Mouse (Mus musculus): ENCODE data around the gene Fgd2.
A peak's percentile ranks its signal among the peaks of the same experiment; 100 is the strongest.

The Fgd2 gene

DNA sequence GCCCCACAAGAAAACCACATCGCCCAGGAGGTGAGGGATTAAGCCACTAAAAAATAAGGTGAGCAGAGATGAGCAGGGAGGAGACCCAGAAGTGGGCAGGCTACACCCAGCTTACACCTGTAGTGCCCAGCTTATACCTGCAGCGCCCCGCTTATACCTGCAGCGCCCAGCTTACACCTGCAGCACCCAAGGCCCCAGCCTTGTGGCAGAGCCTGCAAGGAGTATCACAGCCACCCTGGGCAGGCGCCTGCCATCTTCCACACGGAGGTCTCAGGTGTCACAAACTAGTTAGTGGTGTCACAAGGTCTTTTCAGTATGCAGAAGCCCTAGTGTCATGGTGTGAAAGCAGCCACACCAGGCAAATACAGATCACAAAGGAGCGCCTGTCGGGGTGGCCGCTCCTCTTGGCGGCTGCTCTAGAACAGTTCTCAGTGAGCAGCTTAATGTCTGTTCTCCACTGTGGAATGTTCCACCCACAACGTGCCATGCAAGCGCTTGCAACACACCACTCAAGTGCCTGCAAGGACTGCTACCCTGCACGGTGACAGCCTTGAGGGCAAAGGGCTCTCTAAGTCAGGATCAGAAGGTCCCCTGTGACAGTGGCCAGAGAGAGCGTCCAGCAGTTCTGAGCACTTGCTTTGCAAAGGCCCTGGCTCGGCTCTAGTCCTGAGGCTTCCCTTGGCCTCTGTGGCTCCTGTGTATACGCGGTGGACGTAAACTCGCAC, 24.3 kb upstream of the Fgd2 start:
- no peak for DNase-seq (ENCODE audit: low read depth, low spot score)

DNA sequence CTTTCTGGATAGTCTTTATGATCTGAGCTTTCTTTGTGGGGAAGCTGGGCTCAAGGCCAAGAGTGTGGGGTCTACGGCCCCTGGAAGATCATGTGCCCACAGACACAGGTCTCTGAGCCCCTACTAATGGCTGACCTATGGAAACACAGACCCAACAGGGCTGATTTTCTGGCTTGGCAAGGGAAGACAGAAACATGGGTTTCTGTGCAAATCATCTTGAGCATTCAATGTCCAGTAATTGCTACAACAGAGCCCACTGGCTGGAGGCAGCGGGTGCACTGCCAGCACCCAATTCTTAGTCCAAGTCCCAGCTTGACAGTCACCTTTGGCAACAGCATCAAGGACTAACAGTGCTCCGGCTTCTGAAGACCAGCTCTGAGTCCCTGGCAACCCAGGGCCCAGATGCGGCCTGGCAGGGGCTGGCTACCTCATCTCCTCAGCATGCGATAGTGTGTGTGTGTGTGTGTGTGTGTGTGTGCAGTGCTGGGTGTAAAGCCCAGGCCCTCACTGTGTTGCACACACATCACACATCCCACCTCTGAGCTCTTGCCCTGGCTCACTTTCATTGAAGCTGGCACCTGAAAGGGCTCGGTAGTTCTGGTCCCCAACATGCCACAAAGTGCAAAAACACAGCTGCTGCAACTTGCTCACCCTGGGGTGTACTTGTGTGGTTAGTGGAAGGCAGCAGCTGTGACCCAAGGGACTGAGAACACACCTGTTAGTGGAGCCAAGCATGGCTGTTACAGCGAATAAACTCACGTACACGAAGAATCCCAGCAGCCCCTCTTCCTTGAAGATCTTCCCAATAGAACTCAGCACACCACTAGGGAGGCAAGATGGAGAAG, 22.5 kb upstream of the Fgd2 start:
- no peak for DNase-seq (ENCODE audit: low read depth, low spot score)

DNA sequence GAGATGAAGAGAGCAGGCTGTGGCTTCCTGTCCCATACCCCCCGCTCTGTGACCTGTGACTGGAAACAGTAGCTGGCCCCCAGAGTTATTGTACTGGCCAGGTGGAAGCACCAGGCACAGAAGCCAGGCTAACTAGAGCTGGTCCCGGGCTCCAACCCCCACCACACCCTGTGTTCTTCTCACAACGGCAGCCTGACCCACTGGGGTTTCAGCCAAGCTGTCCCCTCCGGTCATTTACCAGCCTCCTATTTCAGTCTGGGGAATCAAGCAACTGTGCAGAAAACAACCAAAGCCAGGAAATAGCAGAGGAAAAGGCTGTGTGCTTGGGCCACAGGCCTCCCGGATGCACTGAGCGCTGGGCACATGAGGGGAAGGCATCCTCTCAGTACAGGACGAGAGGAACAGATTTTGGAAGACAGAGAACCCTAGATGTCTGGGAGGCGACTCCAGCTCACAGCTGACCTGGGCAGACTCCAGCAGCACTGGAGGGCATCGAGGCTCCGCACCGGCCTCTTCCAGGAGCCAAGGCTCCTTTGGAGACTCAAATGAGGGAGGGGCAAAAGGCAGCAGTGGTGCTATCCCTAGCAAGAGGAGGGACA, 21.4 kb upstream of the Fgd2 start:
- no peak for DNase-seq (ENCODE audit: low read depth, low spot score)

DNA sequence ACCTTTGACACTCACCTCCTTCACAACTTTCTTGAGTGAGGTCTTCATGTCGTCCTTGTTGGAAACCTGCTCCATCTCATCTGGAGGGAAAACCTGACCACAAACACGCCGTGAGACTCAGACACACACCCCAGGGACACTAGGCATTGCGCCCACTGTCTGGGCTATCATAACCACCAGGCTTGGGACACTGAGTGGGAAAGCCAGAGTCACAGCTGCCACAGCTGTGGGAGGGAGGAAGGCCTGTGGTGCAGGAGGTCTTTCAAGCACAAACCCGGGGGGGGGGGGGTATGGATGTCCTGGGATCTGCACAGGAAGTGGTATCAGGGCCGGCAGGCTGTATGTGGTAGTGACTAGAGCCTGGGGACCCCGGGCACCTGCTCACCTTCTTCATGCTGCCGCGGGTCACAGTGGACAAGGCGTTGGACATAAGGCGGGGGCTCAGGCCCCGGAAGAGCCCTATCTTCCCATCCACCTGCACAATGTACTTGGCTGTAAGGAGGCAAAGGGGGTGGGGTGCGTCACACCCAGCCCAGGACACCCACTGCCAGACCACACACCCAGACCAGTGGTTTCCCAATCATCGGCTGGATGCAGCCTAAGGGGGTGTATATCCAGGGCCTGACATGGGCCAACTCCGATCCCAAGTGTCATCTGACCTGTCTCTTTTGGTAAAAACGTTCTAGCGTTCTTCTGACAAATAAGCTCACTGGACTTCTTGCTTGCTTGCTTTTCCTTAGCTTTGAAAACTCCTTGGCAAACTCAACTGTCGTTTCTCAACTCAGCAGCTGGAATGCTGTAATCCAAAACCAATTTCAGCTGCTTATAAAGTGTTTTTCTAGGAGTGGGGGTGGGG, 20.1 kb upstream of the Fgd2 start:
- DNase-seq (ENCODE audit: low read depth, low spot score): no peak

DNA sequence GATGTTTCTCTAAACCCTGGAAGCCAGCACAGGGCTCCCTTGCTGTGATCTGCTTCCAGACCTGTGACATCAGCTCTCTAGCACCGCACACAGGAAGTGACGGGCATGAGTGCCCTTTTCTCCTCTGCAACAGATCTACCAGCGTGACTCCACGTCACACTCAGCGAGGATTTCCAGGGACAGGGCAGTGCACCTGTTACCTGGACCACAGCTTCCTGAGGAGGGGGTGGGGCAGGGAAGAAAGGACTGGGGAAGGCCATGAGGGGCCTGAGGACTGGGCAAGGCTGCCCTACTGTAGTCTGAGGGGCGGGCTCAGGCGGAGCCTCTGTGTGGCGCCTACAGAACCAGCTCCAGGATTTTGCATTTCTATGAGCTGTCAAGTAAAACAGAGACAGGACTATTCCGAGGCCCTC, 19.1 kb upstream of the Fgd2 start:
- DNase-seq (ENCODE audit: low read depth, low spot score): peak; percentile 66

DNA sequence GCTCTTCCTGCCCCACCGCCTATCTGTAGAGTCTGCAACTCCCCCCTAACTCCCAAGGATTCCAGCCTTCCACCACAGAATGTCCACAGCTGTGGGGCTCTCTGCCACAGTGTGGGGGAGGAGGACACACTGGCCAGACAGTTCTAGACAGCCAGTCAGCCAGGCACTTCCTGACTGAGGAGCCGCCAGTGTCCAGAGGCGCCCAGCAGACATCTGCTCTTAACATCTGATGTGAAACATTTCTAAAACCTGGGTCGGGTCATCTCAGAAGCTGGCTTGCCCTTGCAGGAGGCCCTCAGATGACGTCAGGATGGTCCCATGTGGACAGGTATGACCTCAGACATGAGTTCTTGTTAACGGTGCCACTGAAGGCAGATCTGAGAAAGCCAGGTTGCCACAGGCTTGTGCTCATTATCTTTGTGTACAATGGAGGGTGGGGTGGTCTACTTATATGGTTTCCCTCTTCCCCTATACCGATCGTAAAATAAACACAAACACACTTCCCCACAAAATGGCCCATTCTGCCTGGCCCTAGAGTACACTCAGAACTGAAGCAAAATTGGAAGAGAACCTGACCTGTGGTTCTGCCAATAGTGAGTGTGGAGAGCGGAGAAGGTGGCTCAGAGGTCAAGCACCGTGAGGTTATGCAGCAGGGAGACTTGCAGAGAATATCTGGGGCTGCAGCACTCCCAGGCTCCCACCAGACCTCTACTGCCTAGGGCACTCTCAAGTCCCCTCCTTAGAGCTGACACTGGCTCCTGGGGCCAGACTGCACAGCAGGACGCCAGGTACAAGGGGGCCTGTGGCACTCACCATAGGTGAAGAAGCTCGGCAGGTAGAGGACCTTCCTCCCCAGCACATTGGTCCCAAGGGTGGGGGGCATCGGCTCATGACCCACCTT, 18.5 kb upstream of the Fgd2 start:
- DNase-seq (ENCODE audit: low read depth, low spot score): no peak

DNA sequence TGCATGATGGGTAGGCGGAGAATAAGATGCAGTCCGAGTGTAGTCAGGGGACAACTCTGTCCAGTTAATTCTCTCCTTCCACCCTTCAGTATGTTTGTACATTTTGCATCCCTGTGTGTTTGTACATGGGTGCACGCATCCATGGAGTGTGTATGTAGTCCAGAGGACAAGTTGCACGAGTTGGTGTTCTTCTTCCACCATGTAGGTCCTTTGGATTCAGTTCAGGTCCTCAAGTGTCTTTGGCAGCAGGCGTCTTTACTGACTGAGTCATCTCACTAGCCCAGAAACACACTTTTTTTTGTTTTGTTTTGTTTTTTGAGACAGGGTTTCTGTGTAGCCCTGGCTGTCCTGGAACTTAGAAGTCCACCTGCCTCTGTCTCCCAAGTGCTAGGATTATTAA, 17.5 kb upstream of the Fgd2 start:
- no peak for DNase-seq (ENCODE audit: low read depth, low spot score)

DNA sequence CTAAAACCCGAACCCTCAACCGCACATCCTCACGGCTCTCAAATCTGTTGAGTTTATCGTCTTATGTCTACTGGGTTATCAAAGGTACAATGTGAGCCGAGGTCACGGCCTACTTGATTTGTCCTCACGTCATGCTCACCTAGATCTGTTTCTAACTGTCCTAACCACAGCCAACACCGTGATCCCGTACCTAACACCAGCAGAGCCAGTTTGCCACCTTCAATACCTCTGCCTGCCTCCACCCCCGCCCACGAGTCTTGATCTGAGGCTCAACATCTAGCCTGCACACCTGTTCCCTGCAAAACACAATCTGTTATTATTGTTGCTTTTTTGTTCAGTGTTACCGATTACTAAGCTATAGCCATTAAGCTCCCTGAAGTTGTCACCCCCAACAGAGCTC, 15.4 kb upstream of the Fgd2 start:
- DNase-seq (ENCODE audit: low read depth, low spot score): no peak

DNA sequence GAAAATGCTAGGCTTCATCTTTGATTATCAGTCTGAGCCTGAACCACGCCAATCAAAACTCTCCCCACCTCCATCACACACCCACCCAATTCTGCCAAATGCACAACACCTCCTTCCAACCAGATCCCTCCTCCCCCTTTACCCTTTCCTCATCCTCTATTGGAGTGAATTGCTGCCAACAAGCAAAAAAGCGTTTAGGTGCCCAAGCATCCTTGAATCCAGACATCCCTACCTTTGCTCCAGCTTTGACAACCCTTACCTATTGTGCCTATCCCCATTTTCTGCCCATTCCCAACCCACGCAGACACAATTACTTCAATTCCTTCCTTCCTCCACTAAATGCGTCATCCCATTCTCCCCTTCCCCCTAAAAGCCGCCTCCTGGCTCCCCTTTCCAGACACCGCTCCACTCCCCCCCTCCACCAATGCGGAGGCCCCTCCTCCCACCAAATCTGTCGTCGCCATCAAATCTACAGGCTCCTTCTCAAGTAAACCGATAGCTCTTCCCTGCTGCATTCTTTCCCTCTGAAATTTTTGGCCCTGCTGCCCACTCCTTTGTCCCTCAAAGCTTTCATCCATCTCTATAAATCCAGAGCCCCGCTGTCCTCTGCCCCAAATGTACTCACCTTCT, 14.1 kb upstream of the Fgd2 start:
- no peak for DNase-seq (ENCODE audit: low read depth, low spot score)

DNA sequence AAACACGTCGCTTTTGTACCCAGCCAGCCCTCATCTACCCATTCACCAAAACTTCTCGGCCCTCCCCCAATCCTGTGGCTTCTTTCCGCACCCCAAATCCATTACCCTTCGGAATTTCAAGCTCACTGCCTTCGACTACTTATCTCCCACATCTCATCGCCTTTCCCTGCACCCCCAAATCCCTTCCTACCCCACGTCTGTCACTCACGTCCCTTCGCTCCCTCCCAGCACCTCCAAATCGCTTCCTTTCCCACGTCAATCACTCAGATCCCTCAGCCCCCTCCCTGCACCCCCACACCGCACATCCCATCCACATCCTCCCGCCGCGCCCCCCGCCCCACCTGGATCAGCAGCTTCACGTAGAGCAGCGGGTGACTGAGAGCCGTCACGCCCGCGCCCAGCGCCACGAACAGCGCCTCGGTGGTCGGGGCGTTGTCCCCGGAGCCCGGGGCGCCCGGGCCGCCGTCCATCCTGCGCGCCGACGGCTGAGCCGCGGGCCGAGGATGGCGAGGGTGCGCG, 13.5 kb upstream of the Fgd2 start:
- peak; percentile 47 for DNase-seq (ENCODE audit: low read depth, low spot score)

DNA sequence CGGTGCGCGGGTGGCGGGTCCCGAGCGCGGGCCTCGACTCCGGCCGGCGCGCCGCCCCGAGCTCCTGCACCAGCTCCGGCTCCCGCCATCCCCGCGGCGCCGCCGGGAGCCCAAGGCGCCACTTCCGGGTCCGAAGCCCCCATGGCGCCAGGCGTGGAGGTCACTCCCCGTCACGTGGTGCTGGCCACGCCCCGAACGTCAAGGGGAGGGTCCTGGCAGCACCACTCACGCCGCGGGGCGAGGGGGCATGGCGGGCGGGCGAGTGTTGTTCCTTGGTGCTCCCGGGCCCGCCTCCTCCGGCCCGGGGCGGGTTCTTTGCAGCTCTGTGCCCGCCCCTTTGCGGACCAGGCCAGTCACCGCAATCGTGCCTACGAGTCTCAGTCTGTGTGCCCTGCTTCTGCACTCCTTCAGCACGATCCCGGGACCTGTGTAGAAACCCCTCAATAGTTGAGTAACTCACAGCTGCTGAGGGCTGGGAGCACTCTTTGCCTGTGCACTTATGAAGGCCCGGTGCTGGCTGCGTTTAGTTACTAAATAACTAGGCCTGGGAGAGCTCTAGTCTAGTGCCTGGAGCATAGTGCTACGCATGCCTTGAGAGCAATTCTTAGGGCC, 13.0 kb upstream of the Fgd2 start, which contains the start of gene Mtch1:
TSS of gene Mtch1 (minus strand) at position 290 of the 612 bp plus-strand sequence.
- peak; percentile 100 for DNase-seq (ENCODE audit: low read depth, low spot score)

DNA sequence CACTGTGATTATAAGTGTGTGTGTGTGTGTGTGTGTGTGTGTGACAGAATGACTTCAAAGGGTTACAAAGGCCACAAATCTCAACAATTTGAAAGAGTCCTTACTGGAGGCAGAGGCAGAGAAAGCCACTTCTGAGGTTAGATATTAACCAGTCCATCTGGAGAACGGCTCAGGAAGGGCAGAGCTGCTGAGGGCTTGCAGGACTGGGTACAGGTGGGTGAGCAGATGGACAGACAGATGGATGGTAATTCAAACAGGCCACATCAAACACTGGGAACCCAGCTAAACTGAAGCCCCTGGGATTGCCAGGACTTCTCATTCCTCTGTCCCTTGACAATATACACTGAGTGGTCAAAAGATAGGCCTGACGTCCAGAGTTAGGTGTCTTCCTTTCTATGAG, 11.7 kb upstream of the Fgd2 start:
- DNase-seq (ENCODE audit: low read depth, low spot score): no peak

DNA sequence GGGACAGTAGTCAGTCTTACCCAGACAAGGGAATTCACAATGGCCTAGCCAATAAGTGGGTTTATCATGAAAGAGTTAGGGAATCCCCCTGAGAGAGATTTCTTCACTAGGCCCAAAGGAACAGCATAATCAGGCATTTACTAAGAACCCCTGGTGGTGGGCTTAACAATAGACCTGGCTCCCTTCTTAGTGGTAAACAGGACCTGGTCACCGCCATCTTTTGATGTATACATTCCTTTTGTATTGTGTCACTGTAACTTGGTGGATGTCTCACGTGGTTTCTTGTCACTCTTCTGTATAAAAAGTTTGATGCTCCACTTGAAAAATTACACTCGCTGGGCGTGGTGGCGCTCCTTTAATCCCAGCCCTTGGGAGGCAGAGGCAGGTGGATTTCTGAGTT, 9.7 kb upstream of the Fgd2 start:
- peak; percentile 75 for DNase-seq (ENCODE audit: low read depth, low spot score)

DNA sequence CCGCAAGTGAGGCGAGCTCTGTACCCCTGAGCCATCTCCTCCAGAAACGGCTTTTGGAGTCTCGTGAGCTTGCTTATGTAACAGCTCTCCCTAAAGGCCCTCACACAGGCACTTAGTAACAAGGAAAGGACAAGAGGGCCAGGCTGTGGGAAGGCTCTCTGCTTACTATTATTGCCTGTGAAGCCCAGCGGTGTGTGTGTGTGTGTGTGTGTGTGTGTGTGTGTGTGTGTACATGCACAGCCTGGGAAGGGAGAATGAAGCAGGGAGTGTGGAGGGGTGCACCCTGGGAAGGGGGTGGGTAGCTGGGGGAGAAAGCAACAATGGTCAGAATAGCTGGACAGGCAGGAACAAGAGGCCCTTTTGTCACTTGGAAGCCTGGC, 5.3 kb upstream of the Fgd2 start:
- DNase-seq (ENCODE audit: low read depth, low spot score): no peak

DNA sequence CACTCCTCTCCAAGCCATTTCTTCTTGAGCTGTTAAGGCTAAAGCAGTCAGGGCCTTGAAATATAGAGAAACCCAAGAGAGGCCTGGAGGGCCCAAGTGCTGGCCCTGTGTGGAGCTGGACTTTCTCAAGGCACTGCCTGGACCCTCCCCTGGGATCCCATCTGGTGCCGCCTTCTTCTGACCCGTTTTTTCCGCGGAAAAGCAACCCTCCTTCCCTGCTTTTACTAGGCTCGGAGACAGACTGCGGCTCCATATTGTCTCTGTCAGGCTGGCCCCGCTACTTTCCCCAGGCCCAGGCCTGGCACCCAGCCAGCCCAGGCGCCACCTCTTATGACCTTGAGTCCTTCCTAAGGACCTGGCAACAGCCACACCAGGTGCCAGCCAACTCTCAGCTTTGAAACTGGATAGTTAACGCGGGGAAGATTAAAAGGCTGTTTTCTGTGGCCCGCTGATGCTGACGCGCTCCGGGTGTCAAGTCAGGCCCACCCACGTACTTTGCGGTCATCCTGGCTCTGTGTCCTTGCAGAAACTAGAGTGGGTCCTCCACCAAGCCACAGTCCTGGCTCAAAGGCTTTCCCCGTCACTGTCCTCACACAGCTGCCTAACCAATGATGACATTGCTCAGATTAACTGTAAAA, 4.8 kb upstream of the Fgd2 start:
- peak; percentile 45 for DNase-seq (ENCODE audit: low read depth, low spot score)

DNA sequence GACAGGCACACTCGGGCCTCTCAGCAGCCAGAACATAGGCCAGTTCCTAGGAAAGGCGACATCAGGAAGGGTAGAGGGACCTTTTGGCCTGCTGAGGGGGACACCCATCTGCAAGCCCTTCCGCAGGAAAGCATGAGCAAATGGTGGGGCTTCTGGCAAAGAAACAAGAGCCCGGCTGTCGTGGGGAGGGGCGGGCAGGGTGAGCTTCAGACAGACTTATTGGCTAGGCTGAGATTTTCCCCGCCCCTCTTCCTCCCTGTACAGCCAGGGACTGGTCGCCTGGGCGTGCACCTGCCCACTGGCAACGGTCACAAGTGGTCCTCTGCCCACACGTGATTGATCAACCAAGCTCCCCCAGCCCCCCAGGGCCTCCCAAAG, 4.2 kb upstream of the Fgd2 start:
- peak; percentile 76 for DNase-seq (ENCODE audit: low read depth, low spot score)

DNA sequence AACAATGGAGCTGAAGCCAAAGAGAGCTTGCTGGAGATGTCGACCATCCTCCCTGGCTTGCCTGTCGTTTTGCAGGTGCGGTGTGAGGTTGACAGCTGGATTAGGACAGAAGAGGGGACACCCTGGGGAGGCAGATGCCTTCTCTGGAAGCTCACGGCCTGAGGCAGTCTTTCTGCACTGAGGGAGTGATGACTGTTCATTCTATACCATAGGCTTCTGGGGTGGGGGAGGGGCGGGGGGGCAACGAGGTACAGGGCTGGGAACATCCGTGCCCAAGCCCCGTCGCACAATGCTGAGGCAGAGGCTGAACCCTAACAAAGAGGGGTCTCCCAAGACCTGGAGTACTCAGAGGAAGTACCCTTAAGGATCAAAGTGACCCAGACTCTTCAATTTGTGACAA, 3.8 kb upstream of the Fgd2 start:
- DNase-seq (ENCODE audit: low read depth, low spot score): no peak

DNA sequence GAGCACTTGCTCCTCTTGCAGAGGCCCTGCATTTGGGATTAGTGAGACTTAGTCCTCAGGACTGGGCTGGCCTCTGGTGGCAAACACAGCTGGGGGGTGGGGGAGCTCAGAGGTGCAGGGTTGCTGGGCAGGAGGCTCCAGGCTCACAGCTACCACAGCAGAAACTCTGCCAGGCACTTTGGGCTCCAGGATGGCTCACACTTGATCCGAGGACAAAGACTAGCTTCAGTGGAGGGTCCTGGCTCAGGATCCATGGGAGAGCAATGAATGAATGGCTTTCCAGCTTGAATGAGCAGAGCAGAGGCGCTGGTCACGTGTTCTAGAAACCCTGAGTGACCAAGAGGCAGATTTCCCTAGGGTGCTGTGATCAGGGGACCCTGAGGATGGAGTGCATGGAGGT, 1.8 kb upstream of the Fgd2 start:
- DNase-seq (ENCODE audit: low read depth, low spot score): no peak

Measured in ZHBTc4 (cell line).